Mouse (Mus musculus) kidney, postnatal 14 days (tissue): ENCODE results near the gene Pard3.
A peak's percentile ranks its signal among the peaks of the same experiment; 100 is the strongest.

Experiments used
- DNase-seq: peaks from one replicate; pipeline ENCODE4 v3.0.0; 2022; ENCODE audit warnings: mixed read lengths

The Pard3 gene

GRCm38 (mm10) chr8:127185897-127186296 lies 122.2 kb downstream of the Pard3 start:
- no peak for DNase-seq

GRCm38 (mm10) chr8:127188671-127189070 lies 125.0 kb downstream of the Pard3 start:
- peak; percentile 67 for DNase-seq

- peak; percentile 75 for DNase-seq
These were observed 126.7 kb downstream of the Pard3 start for GRCm38 (mm10) chr8:127190350-127190749.

GRCm38 (mm10) chr8:127191387-127191786 lies 127.7 kb downstream of the Pard3 start:
- DNase-seq, result peak; percentile 69

- no peak for DNase-seq
These were observed 128.1 kb downstream of the Pard3 start for GRCm38 (mm10) chr8:127191824-127192223.

GRCm38 (mm10) chr8:127192331-127192730 lies 128.6 kb downstream of the Pard3 start:
- peak; percentile 24 for DNase-seq

GRCm38 (mm10) chr8:127193375-127193774 lies 129.7 kb downstream of the Pard3 start:
- DNase-seq, result no peak

- no peak for DNase-seq
These were observed 131.2 kb downstream of the Pard3 start for GRCm38 (mm10) chr8:127194786-127195407.

- DNase-seq, result no peak
These were observed 133.0 kb downstream of the Pard3 start for GRCm38 (mm10) chr8:127196505-127197265.

GRCm38 (mm10) chr8:127207455-127207854 lies 143.8 kb downstream of the Pard3 start:
- DNase-seq, result no peak

- DNase-seq, result no peak
These were observed 146.9 kb downstream of the Pard3 start for GRCm38 (mm10) chr8:127210621-127211020.

GRCm38 (mm10) chr8:127214338-127214737 lies 150.6 kb downstream of the Pard3 start:
- no peak for DNase-seq

- no peak for DNase-seq
These were observed 151.2 kb downstream of the Pard3 start for GRCm38 (mm10) chr8:127214748-127215433.

GRCm38 (mm10) chr8:127220206-127220605 lies 156.5 kb downstream of the Pard3 start:
- DNase-seq, result no peak

GRCm38 (mm10) chr8:127220615-127221014 lies 156.9 kb downstream of the Pard3 start:
- no peak for DNase-seq

- no peak for DNase-seq
These were observed 158.7 kb downstream of the Pard3 start for GRCm38 (mm10) chr8:127222361-127222760.

GRCm38 (mm10) chr8:127226996-127227395 lies 163.3 kb downstream of the Pard3 start:
- DNase-seq, result no peak

- peak; percentile 17 for DNase-seq
These were observed 163.7 kb downstream of the Pard3 start for GRCm38 (mm10) chr8:127227407-127227806.

- peak; percentile 16 for DNase-seq
These were observed 165.9 kb downstream of the Pard3 start for GRCm38 (mm10) chr8:127229325-127230232.

- no peak for DNase-seq
These were observed 166.5 kb downstream of the Pard3 start for GRCm38 (mm10) chr8:127230233-127230595.

- no peak for DNase-seq
These were observed 179.7 kb downstream of the Pard3 start for GRCm38 (mm10) chr8:127243351-127243750.

GRCm38 (mm10) chr8:127243841-127244240 lies 180.1 kb downstream of the Pard3 start:
- DNase-seq, result no peak

GRCm38 (mm10) chr8:127250746-127251145 lies 187.1 kb downstream of the Pard3 start:
- no peak for DNase-seq
